Mouse (Mus musculus) mature B cell (primary cell): ENCODE measurements around the gene Lacc1.
"Not testable (repeated sequence)": the region's sequence is repeated elsewhere in the genome, so short reads cannot be mapped to it uniquely, and the experiment has no call there.

Experiments used
- in situ Hi-C: fragments of 300-500 bp; cut with MboI; formaldehyde crosslinking; loops from 2 replicates; pipeline ENCODE4 v1.14.3; 2019

Lacc1 gene

GRCm38 (mm10) chr14:77036226-77037046 lies at the start of gene Lacc1, which contains the start of gene Ccdc122:
Lacc1 (minus strand) TSS chr14:77036904.
Ccdc122 (plus strand) TSS chr14:77036772.
- in situ Hi-C loops: no loop called here

- in situ Hi-C loops: no loop called here
Measured at GRCm38 (mm10) chr14:77081248-77081647, 44.5 kb upstream of the Lacc1 start.

- in situ Hi-C loops: no loop called here
Measured at GRCm38 (mm10) chr14:77069361-77069760, 32.7 kb upstream of the Lacc1 start.

- in situ Hi-C loops: no loop called here
Measured at GRCm38 (mm10) chr14:77053288-77053687, 16.6 kb upstream of the Lacc1 start.

- in situ Hi-C loops: no loop called here
Measured at GRCm38 (mm10) chr14:77037832-77038425, 1.2 kb upstream of the Lacc1 start.

GRCm38 (mm10) chr14:77037330-77037729 lies 626 bp upstream of the Lacc1 start:
- in situ Hi-C loops: no loop called here

- in situ Hi-C loops: no loop called here
Measured at GRCm38 (mm10) chr14:77034970-77035369, 1.7 kb downstream of the Lacc1 start.

GRCm38 (mm10) chr14:77034175-77034915 lies 2.4 kb downstream of the Lacc1 start:
- in situ Hi-C loops: no loop called here

GRCm38 (mm10) chr14:77033391-77033790 lies 3.3 kb downstream of the Lacc1 start:
- in situ Hi-C loops: no loop called here

GRCm38 (mm10) chr14:77032433-77032832 lies 4.3 kb downstream of the Lacc1 start:
- in situ Hi-C loops: no loop called here

- in situ Hi-C loops: no loop called here
Measured at GRCm38 (mm10) chr14:77030808-77031207, 5.9 kb downstream of the Lacc1 start.

GRCm38 (mm10) chr14:77029319-77030054 lies 7.2 kb downstream of the Lacc1 start:
- in situ Hi-C loops: no loop called here

GRCm38 (mm10) chr14:77024499-77024898 lies 12.2 kb downstream of the Lacc1 start:
- in situ Hi-C loops: no loop called here

GRCm38 (mm10) chr14:77017211-77017610 lies 19.5 kb downstream of the Lacc1 start:
- in situ Hi-C loops: loop anchor here (10.0 kb wide), 1 partner anchor 532 kb away; no protein-coding TSS in a partner anchor

- in situ Hi-C loops: loop anchor here (10.0 kb wide), 1 partner anchor 532 kb away; no protein-coding TSS in a partner anchor
Measured at GRCm38 (mm10) chr14:77016783-77017182, 19.9 kb downstream of the Lacc1 start.

GRCm38 (mm10) chr14:77011804-77012203 lies 24.9 kb downstream of the Lacc1 start:
- in situ Hi-C loops: loop anchor here (10.0 kb wide), 1 partner anchor 527 kb away; no protein-coding TSS in a partner anchor

GRCm38 (mm10) chr14:77008238-77008637 lies 28.5 kb downstream of the Lacc1 start:
- in situ Hi-C loops: no loop called here

- in situ Hi-C loops: no loop called here
Measured at GRCm38 (mm10) chr14:77005566-77005965, 31.1 kb downstream of the Lacc1 start.

- in situ Hi-C loops: no loop called here
Measured at GRCm38 (mm10) chr14:77004740-77005139, 32.0 kb downstream of the Lacc1 start.

GRCm38 (mm10) chr14:76990351-76990750 lies 46.4 kb downstream of the Lacc1 start:
- in situ Hi-C loops: not testable (repeated sequence)

- in situ Hi-C loops: no loop called here
Measured at GRCm38 (mm10) chr14:76981781-76982180, 54.9 kb downstream of the Lacc1 start.

- in situ Hi-C loops: no loop called here
Measured at GRCm38 (mm10) chr14:76981176-76981575, 55.5 kb downstream of the Lacc1 start.
